Mouse (Mus musculus) urinary bladder, postnatal 4 days (tissue): ENCODE data around the gene Desi1.
"Not testable (repeated sequence)": the region's sequence is repeated elsewhere in the genome, so short reads cannot be mapped to it uniquely, and the experiment has no call there.

Source experiments
- DNase-seq, 2 experiments: peaks; one replicate each; pipeline ENCODE4 v3.0.0; 2021 to 2022; ENCODE audit warnings: low spot score in 2 of 2

Desi1 gene

GRCm38 (mm10) chr15:82019288-82019687 lies 14.4 kb downstream of the Desi1 start:
- no peak for DNase-seq

GRCm38 (mm10) chr15:82017461-82017860 lies 16.2 kb downstream of the Desi1 start:
- no peak for DNase-seq

GRCm38 (mm10) chr15:82016830-82017229 lies 16.8 kb downstream of the Desi1 start:
- DNase-seq, result no peak

GRCm38 (mm10) chr15:82016101-82016808 lies 17.4 kb downstream of the Desi1 start:
- DNase-seq, result peak; percentile 98 to 100

- peak in 1 of 2 experiments; percentile 22 for DNase-seq
These were observed 18.1 kb downstream of the Desi1 start for GRCm38 (mm10) chr15:82015392-82016100.

- DNase-seq, result no peak
These were observed 18.8 kb downstream of the Desi1 start for GRCm38 (mm10) chr15:82014745-82015391.

GRCm38 (mm10) chr15:82011947-82012346 lies 21.7 kb downstream of the Desi1 start:
- no peak for DNase-seq

GRCm38 (mm10) chr15:82004257-82004656 lies 29.4 kb downstream of the Desi1 start:
- no peak for DNase-seq

- DNase-seq, result no peak
These were observed 39.7 kb downstream of the Desi1 start for GRCm38 (mm10) chr15:81993992-81994391.

GRCm38 (mm10) chr15:81990549-81990948 lies 43.1 kb downstream of the Desi1 start:
- DNase-seq, result no peak

- peak; percentile 80 to 89 for DNase-seq
These were observed 44.1 kb downstream of the Desi1 start for GRCm38 (mm10) chr15:81989371-81990062.

- DNase-seq, result no peak
These were observed 46.0 kb downstream of the Desi1 start, which contains the start of gene Xrcc6 for GRCm38 (mm10) chr15:81987646-81988045. Gene Xrcc6 (plus strand): TSS chr15:81987835.

- no peak for DNase-seq
These were observed 48.1 kb downstream of the Desi1 start for GRCm38 (mm10) chr15:81985267-81986161.

GRCm38 (mm10) chr15:81982173-81982572 lies 51.5 kb downstream of the Desi1 start:
- no peak for DNase-seq

- no peak for DNase-seq
These were observed 53.3 kb downstream of the Desi1 start, which contains the start of gene 1700029P11Rik for GRCm38 (mm10) chr15:81980321-81980720. Gene 1700029P11Rik (plus strand): TSS chr15:81980540.

- DNase-seq, result not testable (repeated sequence)
These were observed 58.5 kb downstream of the Desi1 start for GRCm38 (mm10) chr15:81975156-81975555.

- DNase-seq, result not testable (repeated sequence)
These were observed 63.2 kb downstream of the Desi1 start for GRCm38 (mm10) chr15:81970498-81970897.

GRCm38 (mm10) chr15:81969635-81970034 lies 64.0 kb downstream of the Desi1 start:
- not testable (repeated sequence) for DNase-seq

- no peak for DNase-seq
These were observed 64.5 kb downstream of the Desi1 start for GRCm38 (mm10) chr15:81969173-81969572.

GRCm38 (mm10) chr15:81968447-81968846 lies 65.2 kb downstream of the Desi1 start:
- no peak for DNase-seq

GRCm38 (mm10) chr15:81967821-81968220 lies 65.8 kb downstream of the Desi1 start:
- no peak for DNase-seq
